Mouse (Mus musculus) cerebellum, adult 8-10 months (tissue): ENCODE results near the gene Vamp2.
"Not testable (repeated sequence)": the region's sequence is repeated elsewhere in the genome, so short reads cannot be mapped to it uniquely, and the experiment has no call there.

Source experiments
- DNase-seq: peaks from one replicate; pipeline ENCODE4 v3.0.0; 2022

Vamp2 gene

DNA sequence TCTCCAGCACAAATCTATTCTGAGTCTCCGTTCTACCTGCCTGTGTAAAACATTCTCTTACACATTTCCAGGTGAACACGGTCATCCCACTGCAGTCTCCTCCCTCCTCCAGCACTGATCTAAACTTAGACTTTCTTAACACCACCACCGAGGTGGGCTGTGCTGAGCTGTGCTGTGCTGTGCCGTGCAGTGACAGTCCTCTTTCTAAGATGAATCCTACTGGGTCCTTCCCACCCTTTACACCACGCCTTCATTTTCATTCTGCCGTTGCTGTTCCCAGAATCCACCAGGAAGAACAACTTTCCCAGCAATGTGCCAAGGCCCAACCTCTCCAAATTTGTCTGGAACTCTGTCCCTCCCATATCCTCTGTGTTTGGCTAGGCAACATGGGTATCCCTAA, 1.9 kb upstream of the Vamp2 start:
- no peak for DNase-seq

DNA sequence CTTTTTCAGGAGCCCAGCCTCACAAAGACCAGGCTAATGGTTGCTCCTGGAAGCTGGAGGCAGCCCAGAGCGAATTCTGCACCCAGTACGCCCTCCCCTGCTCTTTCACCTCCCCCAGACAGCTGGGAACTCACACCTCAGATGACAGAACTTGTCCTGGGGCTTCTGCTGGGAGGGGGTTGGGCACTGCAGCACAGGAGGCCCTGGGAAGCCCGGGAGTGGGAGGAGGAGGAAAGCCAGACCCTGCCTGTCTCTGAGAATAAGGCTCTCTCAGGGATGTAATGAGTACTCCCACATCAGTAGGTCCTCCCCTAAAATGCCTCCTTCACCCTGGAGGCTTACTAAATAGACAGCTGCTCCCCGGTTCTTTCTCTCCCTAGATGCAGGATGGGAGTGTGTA, 1.2 kb upstream of the Vamp2 start:
- no peak for DNase-seq

DNA sequence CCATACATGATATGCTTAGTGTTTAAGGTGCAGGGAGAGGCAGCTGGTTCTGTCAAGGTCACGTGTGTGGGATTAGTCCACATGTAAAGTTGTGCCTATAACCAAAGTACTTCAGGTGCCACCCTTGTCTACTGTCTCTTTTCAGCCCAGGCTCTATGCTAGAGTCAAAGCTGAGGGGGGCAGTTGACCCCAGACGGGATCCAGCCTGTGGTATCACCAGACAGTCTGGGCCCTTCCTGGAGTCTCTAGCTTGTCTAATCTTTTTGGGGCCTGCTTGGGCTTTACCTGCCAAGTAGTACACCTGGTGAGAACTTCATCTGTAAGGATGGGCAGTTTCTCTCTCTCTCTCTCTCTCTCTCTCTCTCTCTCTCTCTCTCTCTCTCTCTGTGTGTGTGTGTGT, 693 bp upstream of the Vamp2 start:
- no peak for DNase-seq

DNA sequence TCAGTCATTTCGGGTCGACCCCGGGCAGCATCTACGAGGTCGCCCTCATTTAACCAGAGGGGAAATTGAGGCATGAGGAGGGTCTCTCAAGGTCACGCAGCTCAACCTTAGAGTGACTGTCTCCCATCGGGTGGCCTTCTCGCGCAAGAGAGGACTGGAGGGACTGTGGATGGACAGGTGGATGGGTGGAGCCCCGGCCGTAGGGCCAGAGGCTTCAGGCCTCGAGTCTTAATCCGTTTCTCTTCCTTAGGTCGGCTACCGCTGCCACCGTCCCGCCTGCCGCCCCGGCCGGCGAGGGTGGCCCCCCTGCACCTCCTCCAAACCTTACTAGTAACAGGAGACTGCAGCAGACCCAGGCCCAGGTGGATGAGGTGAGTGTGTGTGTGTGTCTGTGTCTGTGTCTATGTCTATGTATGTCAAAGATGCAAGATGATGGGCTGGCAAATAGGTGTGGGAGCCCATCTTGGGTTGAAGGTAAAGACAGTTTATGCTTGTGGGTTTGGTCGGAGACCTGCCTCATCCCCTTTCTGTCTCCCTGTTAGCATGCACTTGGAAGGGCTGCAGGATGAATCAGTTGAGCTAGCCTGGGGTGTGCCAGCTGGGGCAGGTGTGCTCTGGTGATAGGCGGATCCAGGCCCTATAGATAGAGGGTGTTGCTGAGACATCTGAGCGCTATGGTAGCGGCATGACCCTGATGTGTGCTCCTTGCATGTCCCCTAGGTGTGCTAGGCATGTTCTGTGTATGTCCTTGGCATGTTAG, 746 bp downstream of the Vamp2 start:
- DNase-seq = no peak

DNA sequence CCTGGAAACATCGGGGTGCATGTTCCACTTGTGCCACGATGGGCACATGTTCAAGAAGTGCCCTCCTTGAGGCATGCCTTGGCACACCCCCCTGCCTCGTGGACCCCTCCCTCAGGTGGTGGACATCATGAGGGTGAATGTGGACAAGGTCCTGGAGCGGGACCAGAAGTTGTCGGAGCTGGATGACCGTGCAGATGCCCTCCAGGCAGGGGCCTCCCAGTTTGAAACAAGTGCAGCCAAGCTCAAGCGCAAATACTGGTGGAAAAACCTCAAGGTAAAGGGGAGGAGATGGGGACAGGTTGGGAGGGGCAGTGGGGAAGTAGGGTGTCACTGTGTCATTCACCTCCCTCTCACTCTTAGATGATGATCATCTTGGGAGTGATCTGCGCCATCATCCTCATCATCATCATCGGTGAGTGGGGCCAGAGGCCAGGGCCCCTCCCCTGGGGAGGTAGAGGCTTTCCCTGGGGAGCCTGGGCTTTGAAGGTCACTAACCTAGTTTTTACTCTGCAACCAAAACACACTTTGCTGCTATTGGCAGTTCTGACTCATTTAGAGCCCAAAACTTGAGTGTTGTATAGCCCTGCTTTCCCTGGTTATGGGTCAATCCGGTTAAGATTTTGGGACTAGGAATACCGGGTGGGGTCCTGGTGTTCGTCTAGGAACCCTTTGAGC, 1.5 kb downstream of the Vamp2 start:
- no peak for DNase-seq

DNA sequence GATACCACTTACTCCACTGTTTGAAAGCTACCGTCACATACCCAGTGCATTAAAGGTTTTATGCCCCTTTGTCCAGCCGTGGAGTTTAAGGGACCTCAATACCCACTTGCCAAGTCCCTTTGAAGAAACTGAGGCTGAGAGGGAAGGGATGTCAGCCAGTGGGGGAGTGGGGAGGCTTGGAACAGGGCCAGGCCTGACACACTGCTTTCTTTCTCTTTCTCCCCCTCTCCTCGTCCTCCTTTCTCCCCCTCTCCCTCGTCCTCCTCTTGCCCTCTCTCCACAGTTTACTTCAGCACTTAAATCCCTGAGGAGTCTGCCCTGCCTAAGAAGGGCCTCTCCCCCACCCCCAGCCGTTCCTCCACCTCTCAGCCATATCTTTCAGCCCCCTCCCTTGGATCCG, 2.1 kb downstream of the Vamp2 start:
- no peak for DNase-seq

DNA sequence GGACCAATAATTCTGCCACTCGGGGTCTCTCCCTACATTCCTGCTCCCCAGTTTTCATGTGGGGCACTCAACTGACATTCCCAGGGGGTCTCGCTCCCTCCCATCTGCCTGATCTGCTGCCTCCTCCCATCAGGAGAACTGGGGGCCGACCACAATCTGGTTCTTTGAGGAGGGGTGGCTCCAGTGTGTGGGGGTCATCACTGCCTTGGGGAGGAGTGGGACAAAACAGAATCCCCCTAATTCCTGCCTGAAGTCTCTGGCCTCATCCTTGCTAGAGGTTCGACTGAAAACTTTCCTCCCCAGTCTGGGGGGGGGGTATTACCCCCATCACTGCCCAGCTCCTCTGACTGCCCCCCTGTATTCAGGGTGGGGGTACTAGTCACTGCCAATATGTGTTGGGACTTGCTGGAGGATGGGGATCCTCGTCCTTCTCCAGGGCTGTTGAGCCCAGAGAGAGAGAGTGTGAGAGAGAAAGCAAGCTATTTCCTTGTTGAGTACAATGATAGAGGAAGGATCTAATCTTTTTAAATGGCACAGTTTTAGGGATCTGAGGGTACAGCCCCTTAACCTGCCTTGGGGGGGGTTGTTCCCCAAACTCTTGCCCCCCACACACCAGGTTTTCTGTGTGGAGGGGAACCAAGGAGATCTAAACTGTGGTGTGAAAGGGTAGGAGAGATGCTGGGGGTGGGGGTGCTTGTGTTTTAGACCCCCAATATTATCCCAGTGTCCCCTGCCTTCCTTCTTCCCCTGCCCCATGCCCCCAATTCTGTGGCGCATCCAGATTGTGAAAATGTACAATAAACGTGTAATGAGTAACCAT, 3.5 kb downstream of the Vamp2 start:
- DNase-seq = no peak

DNA sequence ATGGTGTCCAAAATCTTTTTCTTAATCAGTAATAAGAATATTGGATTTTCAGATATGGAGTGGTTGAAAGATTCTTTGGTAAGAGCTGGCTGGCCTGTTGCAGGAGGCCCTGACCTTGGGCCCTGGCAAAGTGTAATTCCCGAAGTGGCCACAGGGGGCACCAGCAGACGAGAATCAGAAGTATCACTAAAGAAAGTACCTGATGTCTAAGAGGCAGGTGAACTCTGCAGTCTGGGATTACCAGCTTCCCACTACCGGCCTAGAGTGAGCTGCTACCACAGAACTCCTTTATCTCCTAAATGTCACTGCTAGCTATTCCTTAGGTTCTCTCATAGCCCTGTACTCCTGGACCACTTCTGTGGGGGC, 4.1 kb downstream of the Vamp2 start:
- peak; percentile 92 for DNase-seq

DNA sequence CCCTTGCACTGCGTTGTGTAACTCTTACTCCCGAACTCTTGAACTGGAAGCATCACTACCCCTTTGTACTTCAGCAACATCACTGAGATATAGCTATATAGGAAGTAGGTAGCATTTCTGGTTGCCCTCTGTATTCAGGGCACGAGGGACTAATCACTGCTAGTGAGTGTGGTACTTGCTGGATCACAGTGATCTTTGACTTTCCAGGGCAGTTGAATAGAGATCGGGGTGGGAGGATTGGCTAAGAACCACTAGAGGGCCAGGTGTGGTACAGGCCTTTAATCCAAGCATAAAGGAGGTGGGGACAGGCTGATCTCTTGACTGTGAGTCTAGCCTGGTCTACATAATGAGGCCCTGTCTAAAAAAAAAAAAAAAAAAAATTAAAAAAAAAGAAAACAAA, 4.6 kb downstream of the Vamp2 start:
- DNase-seq = no peak

DNA sequence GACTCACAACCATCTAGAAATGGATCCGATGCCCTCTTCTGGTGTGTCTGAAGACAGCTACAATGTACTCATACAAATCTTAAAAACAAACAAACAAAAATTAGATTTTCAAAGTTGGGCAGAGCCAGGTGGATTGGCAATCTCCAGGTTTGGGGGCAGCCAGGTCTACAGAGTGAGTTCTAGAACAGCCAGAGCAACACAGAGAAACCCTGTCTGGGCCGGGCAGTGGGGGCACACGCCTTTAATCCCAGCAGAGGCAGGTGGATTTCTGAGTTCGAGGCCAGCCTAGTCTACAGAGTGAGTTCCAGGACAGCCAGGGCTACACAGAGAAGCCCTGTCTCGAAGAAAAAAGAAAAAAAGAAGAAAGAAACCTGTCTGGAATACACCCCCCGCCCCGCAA, 5.6 kb downstream of the Vamp2 start:
- not testable (repeated sequence) for DNase-seq

DNA sequence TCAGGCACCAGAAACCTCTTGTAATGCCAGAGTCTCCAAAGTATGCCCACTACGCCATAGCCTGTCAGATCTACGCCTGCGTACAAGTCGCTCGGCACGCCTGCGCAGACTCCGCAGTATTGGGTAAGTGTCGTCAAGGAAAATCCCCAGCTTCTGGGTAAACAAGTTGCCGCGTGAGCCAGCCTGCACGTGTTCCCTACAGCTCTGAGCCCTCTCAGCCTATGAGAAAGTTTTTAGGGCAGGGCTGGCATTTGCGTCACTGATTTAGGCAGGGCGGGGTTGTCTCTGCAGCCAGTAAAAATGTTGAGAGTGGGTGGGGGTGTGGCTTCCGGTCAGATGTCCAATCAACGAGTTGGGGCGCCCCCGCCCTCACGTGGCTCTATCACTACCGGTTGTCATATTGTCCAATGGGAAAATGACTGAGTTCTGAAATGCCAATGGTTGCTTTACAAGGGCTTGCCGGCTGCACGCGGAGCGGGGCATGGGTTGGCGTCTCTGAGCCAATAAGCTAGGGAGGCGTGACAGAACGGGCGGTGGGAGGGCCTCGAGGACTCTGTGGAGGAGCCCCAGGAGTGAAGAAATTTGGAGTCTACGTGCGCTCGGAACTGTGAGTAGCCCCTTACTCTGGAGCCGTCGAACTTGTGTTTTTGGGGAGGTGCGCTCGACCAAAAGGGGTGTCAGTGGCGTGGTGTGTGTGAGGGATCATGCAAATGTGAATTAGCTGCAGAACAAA, 6.6 kb downstream of the Vamp2 start, which contains the start of gene Per1:
Gene Per1, plus strand, starts transcription at position 521 of the 733 bp plus-strand sequence.
- DNase-seq = peak; percentile 99

DNA sequence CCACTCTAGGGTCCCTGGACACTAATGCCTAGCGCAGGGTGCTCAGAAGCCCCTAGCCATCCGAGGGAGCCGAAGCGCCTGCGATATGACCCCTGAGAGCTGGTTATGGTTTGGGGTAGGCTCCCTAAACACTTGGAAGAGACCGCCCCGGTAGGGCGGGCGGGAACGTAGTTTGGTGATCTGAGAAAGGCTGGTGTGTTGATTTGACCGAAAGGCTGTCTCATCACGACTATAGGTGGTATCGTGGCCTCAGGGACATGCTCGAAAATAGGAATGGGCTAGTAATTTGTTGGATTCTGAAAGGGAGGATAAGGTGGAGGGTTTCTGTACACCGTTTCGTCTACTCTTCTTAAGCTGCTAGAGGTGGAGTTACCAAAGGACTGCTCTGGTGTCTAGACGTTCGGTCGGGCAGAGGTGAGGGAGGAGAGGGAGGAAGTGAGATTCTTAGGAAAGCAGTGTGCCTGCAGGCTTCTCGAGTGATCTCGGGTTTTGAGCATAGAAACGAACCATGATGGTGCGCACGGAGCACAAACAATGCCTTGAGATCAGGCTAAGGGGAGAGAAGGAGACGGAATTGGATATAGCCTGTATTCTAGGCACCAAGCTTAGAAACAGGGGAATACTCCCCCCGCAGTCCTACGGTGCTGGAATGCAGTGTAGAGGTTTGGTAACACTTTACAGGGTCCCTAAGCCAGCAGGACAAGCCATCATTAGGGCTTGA, 7.4 kb downstream of the Vamp2 start:
- DNase-seq = no peak

DNA sequence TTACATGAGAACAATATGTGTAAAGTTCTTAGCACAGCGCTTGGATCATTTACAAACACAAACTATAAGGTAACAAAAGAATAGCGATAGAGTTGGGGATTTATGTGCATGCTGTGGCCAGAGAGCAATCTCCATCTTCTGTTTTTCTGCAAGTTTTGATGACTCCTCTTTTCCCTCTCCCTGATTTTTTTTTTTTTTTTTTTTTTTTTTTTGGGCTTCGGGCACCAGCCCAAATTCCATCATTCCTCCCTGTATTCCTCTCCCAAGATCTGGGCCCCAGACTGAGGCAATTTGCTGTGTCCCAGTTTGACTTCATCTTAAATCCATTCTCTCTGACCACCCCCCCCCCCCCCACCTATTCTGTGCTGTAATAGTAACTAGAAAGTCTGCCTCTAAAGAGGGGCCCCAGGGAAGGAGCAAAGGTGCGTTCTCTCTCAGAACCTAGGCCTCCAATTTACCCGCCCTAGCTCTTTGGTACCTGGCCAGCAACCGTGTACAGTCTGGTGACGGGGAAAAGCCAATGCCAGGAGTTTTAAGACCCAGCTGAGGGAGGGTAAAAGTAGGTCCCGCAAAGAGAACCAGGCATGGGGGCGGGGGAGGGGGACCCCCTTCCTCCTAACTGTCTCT, 8.2 kb downstream of the Vamp2 start:
- DNase-seq = no peak

DNA sequence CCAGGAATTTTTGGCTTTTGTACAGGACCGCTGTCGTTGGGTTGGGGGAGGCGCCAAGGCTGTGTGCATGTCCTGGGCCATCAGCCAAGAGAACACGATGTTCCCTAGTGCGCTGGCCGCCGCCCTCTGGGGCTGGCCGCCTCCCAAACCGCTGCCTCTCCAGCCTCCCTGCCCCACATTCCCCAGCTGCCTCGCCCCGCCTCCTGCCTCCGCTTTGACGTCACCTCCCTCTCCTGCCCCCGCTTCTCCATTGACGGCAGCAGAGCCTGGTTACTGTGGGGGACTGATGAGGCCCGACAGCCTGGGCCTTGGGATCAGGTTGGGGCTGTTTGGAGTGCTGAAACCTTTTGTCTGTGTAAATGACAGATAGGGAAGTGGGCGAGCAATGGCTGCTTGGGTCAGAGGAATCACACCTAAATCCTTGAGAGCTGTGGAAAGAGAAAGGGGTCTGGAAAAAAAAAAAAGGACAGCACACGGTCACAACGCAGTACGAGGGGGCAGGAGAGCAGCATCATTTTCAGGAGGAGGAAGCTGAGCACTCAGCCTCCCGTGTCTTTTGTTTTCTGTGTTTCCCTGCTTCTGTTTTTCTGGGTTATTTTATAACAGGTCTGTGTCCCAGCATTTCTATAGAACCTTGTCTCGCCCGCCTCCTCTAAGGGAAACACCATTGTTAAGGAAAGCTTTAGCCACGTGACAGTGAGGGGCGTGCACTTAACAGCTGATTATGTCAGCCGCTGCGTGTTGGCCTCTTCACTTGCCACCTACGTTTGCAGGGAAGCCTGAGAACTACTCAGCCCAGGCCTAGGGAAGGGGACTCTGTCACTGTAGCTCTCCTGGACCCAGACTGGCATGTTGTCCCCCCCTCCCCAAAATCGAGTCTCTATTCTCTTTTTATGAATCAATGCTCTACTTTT, 9.0 kb downstream of the Vamp2 start:
- DNase-seq = peak; percentile 87

DNA sequence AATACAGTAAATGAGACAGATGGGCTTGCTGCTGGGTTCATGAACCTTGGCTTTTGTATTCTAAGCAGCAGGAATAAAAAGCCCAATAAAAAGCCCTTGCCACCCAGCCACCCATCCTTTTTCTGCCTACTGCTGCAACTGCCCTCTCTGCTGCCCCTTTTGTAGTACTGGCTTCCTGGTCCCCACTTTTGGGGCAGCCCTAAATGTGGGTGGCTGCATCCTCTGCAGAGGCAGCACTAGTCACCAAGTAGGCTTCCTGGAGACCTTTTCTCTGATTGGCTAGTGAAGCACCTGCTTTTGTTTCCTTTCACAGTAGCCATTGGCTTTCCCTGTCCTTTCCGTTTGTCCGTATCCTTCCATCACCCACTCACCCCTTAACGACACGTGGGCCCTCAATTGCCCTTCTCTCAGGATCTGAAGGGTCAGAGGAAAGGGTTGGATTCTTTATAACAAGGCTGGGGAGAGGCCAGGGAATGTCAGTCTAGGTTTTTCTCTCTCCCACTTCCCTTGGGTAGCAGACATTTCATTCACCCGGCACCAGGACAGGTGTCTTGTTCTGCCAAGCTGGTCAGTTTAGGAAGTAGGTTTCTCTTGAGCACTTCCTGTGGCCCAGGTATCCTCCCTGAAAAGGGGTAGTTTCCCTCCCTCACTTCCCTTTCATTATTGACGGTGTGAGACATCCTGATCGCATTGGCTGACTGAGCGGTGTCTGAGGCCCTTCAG, 9.9 kb downstream of the Vamp2 start:
- no peak for DNase-seq

DNA sequence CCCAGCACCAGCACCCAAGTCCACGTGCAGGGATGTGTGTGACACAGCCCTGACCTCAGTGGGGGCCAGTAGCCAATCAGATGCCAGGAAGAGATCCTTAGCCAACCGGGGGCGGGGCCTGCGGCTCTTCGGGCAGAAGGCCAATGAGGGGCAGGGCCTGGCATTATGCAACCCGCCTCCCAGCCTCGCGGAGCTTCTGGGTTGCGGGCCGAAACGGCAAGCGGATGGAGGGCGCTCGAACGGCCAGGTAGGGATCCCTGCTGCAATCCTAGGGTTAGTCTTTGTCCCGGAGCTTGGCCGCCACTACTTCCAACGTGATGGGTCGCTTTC, 10.4 kb downstream of the Vamp2 start:
- DNase-seq = peak; percentile 99

DNA sequence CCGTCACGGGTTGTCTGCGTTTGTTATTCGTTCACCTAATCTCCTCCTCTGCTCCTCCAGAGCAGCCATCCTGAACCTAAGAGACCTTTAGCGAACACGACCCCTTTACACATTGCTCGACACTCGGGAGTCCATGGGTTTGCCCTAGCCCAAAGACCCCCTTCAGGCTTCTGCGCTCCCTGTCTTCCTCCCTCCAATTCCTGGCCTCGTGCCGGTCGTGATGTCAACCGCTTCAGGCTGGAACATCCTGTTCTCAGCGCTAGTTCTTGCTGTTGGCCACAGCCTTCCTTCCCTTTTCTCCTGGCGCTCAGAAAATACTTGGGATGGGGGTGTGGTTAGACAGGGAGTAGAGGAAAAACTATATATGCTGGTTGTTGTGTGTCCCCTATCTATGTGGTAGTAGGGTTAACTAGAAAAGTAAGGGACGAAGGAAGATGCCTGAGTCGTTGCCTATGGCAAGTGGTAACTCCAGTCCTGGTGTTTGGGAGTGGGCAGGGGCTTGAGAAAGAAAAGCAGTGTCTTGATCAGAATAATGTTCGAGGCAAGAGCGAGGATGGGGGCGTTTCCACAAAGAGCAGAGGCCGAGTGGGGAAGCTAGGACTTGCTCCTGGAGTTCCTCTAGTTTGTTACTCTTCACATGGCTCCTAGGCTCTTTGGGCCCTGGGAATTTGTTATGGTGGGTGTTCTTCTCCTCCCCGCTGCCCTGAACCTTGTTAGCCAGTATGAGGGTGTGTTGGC, 11.1 kb downstream of the Vamp2 start:
- DNase-seq = peak; percentile 77

DNA sequence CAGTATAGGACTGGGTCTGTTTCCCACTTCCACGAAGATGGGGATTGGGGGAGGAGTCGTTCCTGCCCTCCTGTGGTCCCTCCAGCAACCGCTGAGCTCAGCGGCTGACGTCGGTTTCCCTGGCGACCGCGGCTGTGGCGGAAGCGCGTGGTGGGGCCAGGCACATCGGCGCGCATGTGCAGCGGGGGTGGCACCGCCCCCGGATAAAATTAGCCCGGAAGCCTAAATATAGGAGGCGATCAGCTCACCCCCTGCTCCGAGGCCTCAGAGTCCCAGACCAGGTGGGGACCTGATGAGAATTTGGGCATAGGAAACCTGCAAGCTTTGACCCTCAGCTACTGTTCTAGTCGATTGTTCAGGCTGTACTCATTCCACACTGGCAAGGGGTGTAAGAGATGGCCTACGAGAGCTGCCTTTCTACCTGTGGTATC, 11.6 kb downstream of the Vamp2 start:
- DNase-seq = peak; percentile 88

DNA sequence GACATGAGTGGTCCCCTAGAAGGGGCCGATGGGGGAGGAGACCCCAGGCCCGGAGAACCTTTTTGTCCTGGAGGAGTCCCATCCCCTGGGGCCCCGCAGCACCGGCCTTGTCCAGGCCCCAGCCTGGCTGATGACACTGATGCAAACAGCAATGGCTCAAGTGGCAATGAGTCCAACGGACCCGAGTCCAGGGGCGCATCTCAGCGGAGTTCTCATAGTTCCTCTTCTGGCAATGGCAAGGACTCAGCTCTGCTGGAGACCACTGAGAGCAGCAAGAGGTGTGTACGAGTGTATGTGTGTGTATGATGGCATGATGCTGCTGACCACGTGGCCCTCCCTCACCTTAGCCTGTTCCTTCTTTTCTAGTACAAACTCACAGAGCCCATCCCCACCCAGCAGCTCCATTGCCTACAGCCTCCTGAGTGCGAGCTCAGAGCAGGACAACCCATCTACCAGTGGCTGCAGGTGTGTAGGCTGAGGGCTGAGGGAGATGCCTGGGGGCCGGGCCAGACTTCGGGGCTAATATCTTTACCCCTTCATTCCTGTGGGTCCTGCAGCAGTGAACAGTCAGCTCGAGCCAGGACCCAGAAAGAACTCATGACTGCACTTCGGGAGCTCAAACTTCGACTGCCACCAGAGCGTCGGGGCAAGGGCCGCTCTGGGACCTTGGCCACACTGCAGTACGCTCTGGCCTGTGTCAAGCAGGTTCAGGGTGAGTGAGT, 12.5 kb downstream of the Vamp2 start:
- peak; percentile 50 for DNase-seq
